Mouse (Mus musculus) T-helper 1 cell (primary cell): ENCODE data around the gene March10.

Source experiments
- in situ Hi-C: fragments of 300-600 bp; cut with MboI, MseI; formaldehyde crosslinking; loops from one replicate; pipeline ENCODE4 v1.15.1; 2025; ENCODE audit warnings: high pct_unique_total_duplicates

The March10 gene

GRCm38 (mm10) chr11:105456497-105456907 is at the start of gene March10:
March10 (minus strand) TSS chr11:105456735.
- in situ Hi-C loops: no loop called here

GRCm38 (mm10) chr11:105506322-105506721 is 49.8 kb upstream of the March10 start:
- in situ Hi-C loops: no loop called here

DNA sequence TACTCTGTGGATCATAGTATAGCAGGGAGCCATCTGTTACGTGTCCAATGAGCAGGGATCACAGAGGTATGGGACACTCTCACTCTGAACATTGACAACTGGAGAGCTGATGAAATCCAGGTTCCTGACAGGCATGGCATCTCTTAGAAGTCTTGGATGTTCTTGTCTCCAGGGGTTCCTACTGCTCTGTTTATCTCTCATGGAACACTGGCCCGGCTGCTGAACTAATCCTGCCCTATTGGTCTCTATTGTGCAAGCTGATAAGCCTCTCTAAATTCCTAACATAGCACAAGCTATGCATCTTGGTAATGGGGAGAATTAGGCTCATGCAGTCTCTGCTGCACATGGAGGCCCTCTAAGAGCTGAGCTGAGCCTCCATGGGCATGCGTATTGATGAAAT is 48.5 kb upstream of the March10 start:
- in situ Hi-C loops: no loop called here

DNA sequence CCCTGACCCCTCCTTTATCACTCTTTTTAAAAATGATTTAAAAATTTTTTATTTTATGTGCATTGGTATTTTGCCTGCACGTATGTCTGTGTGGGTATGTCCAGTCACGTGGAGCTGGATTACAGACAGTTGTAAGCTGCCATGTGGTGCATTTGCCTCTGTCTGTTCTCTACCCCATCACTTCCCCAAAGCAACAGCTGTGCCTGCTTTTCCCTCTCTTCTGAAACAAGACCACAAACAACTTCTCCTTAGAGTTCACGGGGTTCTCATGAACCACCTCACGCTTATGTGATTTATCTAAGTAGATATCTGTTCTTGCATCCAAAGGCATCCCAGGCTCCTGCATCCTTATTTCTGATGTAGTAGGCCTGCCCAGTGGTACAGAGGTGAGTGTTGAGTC is 45.8 kb upstream of the March10 start:
- in situ Hi-C loops: no loop called here

- in situ Hi-C loops: no loop called here
Measured at GRCm38 (mm10) chr11:105497505-105497904, 41.0 kb upstream of the March10 start.

DNA sequence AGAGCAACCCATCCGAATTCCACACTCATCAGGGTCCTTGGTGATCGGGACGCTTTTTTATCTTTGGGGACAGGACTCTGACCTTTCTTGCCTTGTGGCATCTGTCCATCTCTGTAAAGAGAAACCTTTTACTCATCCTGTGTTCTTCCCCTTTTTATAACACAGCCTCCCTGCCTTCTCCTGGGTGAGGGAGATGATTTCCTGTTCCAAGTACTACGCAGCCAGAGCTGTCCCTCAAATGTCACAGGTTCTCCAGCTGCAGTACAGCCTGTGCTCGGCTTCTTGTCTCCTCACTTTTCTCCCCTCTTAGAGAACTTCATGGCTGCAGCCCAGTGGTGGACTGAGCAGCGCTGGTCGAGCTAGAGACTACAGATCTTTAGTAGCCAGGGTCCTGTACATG is 40.1 kb upstream of the March10 start:
- in situ Hi-C loops: no loop called here

DNA sequence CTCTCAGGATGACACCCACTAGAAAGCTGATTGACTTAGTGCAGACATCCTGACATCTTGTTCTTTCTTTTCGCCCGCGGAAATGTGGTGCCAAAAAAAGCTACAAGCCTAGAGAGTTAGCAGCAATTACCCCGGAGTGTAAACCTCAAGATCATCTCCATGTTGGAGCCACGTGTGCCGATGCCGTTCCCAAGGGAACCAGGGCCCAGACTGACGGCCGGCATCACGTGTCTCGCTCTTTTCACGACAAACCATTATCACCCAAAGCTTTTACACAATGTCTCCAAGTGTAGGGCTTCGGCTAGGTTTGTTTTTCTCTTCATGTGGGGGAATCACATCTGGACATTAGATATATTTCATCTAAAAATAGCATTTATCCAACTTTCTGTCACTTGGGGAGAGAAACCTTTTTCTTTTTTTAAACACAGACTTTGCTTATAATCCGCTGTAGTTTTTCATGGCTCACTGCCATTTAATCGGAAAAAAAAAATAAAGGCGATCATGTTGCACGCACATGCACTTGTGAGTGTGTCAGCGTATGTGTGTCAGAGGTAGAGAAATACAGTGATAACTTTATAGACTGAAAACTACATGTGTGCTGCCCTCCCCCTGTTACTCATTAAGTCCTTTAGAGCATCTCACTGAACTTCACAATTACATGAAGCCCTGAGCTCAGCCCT is 39.2 kb upstream of the March10 start:
- in situ Hi-C loops: no loop called here

DNA sequence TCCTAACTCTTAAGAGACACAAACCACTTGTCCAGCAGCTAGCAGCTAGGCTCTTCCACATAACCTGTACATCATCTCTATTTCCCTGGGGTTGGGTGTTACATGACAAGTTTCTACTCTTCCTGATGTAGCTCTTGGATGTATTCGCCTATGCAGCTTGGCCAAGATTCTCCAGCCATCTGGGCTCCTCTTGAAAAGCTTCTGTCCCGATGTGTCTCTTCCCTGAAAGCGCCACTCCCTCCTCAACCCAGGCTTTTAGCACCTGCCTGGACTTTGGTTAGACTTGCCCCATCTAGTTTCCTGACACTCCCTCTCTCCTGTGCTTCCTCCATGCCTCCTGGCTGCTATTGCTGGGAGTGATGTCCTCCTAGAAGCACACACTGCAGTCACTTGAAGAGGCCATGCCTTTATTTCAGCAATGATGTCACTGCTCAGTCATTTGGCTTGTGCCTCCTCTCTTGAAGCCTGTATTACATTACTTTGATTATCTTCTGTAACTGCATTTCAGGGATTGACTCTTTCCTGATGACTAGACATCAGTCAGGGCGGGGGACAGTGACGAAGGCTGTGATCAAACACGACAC is 38.3 kb upstream of the March10 start:
- in situ Hi-C loops: no loop called here

- in situ Hi-C loops: no loop called here
Measured at GRCm38 (mm10) chr11:105492392-105492791, 35.9 kb upstream of the March10 start.

- in situ Hi-C loops: no loop called here
Measured at GRCm38 (mm10) chr11:105490971-105491370, 34.4 kb upstream of the March10 start.

- in situ Hi-C loops: no loop called here
Measured at GRCm38 (mm10) chr11:105485412-105485811, 28.9 kb upstream of the March10 start.

- in situ Hi-C loops: no loop called here
Measured at GRCm38 (mm10) chr11:105484993-105485392, 28.5 kb upstream of the March10 start.

DNA sequence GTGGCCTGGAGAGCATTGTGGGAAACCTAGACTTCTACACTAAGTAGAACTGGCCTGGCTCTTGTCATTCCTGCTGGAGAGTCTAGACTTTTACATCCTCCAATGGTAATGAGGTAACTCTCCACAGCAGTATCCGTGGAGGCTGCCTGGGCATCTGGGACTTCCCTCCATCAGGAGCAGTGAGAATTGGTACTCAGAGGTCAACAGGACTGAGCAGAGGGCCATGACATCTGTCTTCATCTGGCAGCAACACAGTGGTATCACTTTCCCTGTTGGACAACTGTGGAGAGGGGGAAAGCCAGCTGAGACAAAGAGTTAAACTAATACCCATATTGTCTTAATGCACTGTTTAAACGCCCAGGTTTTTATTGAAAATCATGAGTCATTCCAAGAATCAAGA is 26.2 kb upstream of the March10 start:
- in situ Hi-C loops: no loop called here

- in situ Hi-C loops: no loop called here
Measured at GRCm38 (mm10) chr11:105474746-105475145, 18.2 kb upstream of the March10 start.

DNA sequence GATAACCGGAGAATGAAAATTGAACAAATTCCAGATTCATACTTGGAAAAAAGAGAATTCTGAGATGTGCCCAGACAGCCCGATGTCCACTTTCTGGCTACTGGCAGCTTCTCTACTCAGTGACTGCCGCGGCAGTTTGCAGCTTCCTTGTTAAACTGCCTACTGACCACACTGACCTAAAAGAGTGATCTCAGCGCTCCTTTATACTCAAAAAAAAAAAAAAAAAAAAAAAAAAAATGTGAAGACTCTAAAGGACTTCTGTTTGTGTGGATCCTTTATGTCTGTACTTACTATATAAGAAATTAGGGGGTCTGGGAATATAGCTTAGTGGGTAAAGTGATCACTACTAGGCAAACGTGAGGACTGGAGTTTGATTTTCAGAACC is 17.8 kb upstream of the March10 start:
- in situ Hi-C loops: no loop called here

GRCm38 (mm10) chr11:105473716-105474351 is 17.3 kb upstream of the March10 start:
- in situ Hi-C loops: no loop called here

- in situ Hi-C loops: no loop called here
Measured at GRCm38 (mm10) chr11:105472610-105473009, 16.1 kb upstream of the March10 start.

GRCm38 (mm10) chr11:105470896-105471295 is 14.4 kb upstream of the March10 start:
- in situ Hi-C loops: no loop called here

DNA sequence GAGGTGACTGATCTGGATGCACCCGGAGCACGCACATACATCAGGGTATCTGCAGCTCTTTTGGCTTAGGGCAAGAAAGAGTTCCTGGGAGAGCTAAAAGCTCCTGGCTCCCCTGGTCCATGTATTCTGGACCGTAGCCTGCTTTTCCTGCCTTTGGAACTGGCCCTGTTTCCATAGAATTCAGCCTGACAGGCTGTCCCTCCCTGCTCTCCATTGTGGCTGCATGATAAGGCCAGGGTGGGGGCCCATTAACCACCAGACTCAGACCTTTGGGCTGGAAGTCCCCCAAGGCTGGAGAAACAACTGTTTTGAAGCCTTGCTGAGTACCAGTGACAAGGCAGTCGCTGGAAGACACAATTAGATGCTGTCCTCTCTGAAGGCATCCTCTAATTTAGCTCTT is 13.0 kb upstream of the March10 start:
- in situ Hi-C loops: no loop called here

DNA sequence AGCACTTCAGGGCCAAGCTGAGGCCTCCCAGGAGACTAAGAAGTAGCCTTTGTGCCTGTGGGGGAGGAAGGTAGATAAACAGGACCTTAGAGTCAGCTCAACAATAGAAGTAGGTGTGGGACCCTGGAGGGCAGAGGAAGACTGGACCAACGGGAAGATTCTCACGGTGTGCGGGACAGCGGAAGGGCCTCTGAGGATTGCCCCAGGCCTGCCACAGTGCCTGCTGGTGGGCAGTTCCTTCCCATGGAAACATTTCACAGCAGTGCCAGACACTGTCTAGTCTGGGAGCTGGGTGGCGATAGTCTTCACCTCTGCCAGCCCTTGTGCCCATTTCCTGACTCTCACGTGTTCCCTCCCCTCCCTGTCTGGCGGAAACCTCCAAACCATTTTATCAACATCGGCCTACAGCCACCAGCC is 12.6 kb upstream of the March10 start:
- in situ Hi-C loops: no loop called here

GRCm38 (mm10) chr11:105468436-105468835 is 11.9 kb upstream of the March10 start:
- in situ Hi-C loops: no loop called here

GRCm38 (mm10) chr11:105467816-105468215 is 11.3 kb upstream of the March10 start:
- in situ Hi-C loops: no loop called here

DNA sequence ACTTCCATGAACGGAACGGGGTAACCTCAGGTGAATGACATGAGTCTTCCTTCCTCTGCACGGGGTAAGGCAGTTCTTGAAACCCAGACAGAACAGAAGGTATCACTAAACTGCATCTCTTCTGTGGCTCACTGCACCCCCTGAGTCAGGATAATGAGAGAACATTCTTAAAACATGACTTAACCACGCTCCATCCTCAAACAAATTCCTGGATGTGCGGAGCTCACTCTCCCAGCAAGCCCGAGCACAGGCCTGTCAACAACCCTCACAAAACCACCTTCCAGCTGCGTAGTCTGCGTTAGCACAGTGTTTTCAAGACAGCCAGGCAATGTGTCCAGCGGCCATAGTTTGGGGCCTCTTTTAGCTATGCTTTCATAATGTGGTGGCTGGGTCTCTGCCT is 10.7 kb upstream of the March10 start:
- in situ Hi-C loops: no loop called here
